Mouse (Mus musculus): ENCODE results near the gene Setd3.

GRCm38 (mm10) chr12:108171336-108171735 lies 7.8 kb downstream of the Setd3 start:
- TF ChIP-seq GATA1 (IDR thresholded peaks at IDR 0.05; ENCODE audit: low read length): no peak
- no peak for TF ChIP-seq TAL1 (IDR thresholded peaks at IDR 0.05; ENCODE audit: low read length)
